ENCODE assay signal across 28 mouse cellular contexts in genomic region chr19:46834301-46834700, GRCm38 (mm10).
DNase-seq lines count a peak whose midpoint lies in the region; TF ChIP-seq lines count a peak whose summit lies in the region.
"Had no signal": no experiment of that assay in that cellular context is flagged by ENCODE, and none has a peak within 500 bp of the region (broad histone marks: within the 10 kb centered on the region; RNA-seq: fewer than 3 reads in every experiment).

No protein-coding gene starts in this region.

- peaks cover 20% of the 10 kb centered on the region for H3K4me1 ChIP-seq in ES-Bruce4 (ENCODE audit: control insufficient read depth, insufficient read depth, low read length)
- H3K4me1 ChIP-seq: embryonic facial prominence, embryonic 13.5 days; kidney, embryonic 15.5 days; midbrain, embryonic 15.5 days; neural tube, embryonic 13.5 days had no signal

- H3K27ac ChIP-seq in ES-Bruce4 (ENCODE audit: insufficient read depth, low read length), result 0 out of 2 replicates have a peak overlapping the region, but pooled peaks have one; percentile 16
- H3K27ac ChIP-seq: embryonic facial prominence, embryonic 13.5 days; forebrain, embryonic 12.5 days; kidney, embryonic 15.5 days; left cerebral cortex, adult 2 months; limb, embryonic 13.5 days; liver, embryonic 12.5 days; midbrain, embryonic 15.5 days; neural tube, embryonic 13.5 days had no signal

- no peaks in the 10 kb centered on the region for H3K27me3 ChIP-seq in ES-Bruce4 (ENCODE audit: control insufficient read depth, insufficient read depth, low read length, poor library complexity, severe bottlenecking)
- H3K27me3 ChIP-seq: embryonic facial prominence, embryonic 13.5 days; heart, embryonic 12.5 days; kidney, embryonic 15.5 days; limb, embryonic 13.5 days; midbrain, embryonic 15.5 days; neural tube, embryonic 13.5 days had no signal

- H3K9ac ChIP-seq in ES-Bruce4 (ENCODE audit: low read depth, poor library complexity, severe bottlenecking), result no peak overlapping the region
- H3K9ac ChIP-seq: embryonic facial prominence, embryonic 13.5 days; forebrain, embryonic 12.5 days; heart, embryonic 12.5 days; kidney, embryonic 15.5 days; limb, embryonic 13.5 days; liver, embryonic 12.5 days; midbrain, embryonic 15.5 days; neural tube, embryonic 13.5 days had no signal

- DNase-seq in R1 (ENCODE audit: low read depth, low spot score), result peak; percentile 41
- peak; percentile 16 to 31 for DNase-seq in left cerebral cortex, adult 18-20 months (ENCODE audit: low spot score in 2 of 2)
- peak; percentile 31 to 49 for DNase-seq in right cerebral cortex, adult 2 months (ENCODE audit: low spot score in 2 of 2)
- no peak for DNase-seq in ovary, postnatal 10 days (ENCODE audit: low spot score)
- no peak for DNase-seq in urinary bladder, postnatal 14 days (ENCODE audit: low spot score)
- DNase-seq in ovary, adult 18-20 months (ENCODE audit: low spot score), result no peak
- no peak for DNase-seq in adrenal gland, postnatal 14 days
- DNase-seq: adrenal gland, adult 2 months; cerebellum, adult 8-10 months; cerebellum, postnatal 36 days; embryo, embryonic 11 days; gastrocnemius, postnatal 14 days; heart, adult 11 months; heart, postnatal 10 days; kidney, postnatal 36 days; lung, adult 18-20 months; lung, postnatal 10 days had no signal

- no peaks in the 10 kb centered on the region for H3K36me3 ChIP-seq in ES-Bruce4 (ENCODE audit: control insufficient read depth, insufficient read depth, low read length, poor library complexity, severe bottlenecking)
- H3K36me3 ChIP-seq: embryonic facial prominence, embryonic 13.5 days; forebrain, embryonic 12.5 days; heart, embryonic 12.5 days; kidney, embryonic 15.5 days; limb, embryonic 13.5 days; liver, embryonic 12.5 days; midbrain, embryonic 15.5 days; neural tube, embryonic 13.5 days had no signal

- no peak for TF ChIP-seq CTCF in ES-Bruce4 (IDR thresholded peaks at IDR 0.05; ENCODE audit: low read depth, low read length)

- no peaks in the 10 kb centered on the region for H3K9me3 ChIP-seq in ES-Bruce4 (replicated peaks; ENCODE audit: control insufficient read depth, insufficient read depth, low read length, poor library complexity, severe bottlenecking)
- H3K9me3 ChIP-seq: embryonic facial prominence, embryonic 13.5 days; forebrain, embryonic 12.5 days; heart, embryonic 12.5 days; kidney, embryonic 15.5 days; limb, embryonic 13.5 days; liver, embryonic 12.5 days; midbrain, embryonic 15.5 days; neural tube, embryonic 13.5 days had no signal

- H3K4me3 ChIP-seq in ES-Bruce4 (ENCODE audit: low read depth, low read length), result no peak overlapping the region
- H3K4me3 ChIP-seq: embryonic facial prominence, embryonic 13.5 days; erythroblast, embryonic 14.5 days; forebrain, embryonic 12.5 days; heart, embryonic 12.5 days; kidney, embryonic 15.5 days; left cerebral cortex, adult 2 months; limb, embryonic 13.5 days; liver, embryonic 12.5 days; midbrain, embryonic 15.5 days; neural tube, embryonic 13.5 days had no signal

- TF ChIP-seq POLR2A in ES-Bruce4 (IDR thresholded peaks at IDR 0.05; ENCODE audit: insufficient read depth, low read length), result no peak

- TF ChIP-seq EP300 in ES-Bruce4 (IDR thresholded peaks at IDR 0.05; ENCODE audit: insufficient read depth, low read depth, low read length), result 0 out of 2 replicates have a peak, but pooled peaks have one; percentile 37

Comparison
In these comparisons a context has a peak if more than half of its experiments do, and no peak if none do; other contexts are left out.
1. DNase-seq: peak in R1 (single experiment), left cerebral cortex, adult 18-20 months (2 of 2) and right cerebral cortex, adult 2 months (2 of 2); none in ovary, postnatal 10 days (single experiment), urinary bladder, postnatal 14 days (single experiment), ovary, adult 18-20 months (single experiment) and adrenal gland, postnatal 14 days (single experiment).